In genomic region chrX:160766233-160766616, GRCm38 (mm10) we compare ENCODE assay signal across 8 mouse cellular contexts. TPM values are rescaled to one million over a fixed set of nuclear protein-coding genes. Genes with fewer than 3 reads are reported as not detected.
A peak's percentile ranks its signal among the peaks of the same experiment; 100 is the strongest.
DNase-seq lines count a peak whose midpoint lies in the region; ATAC-seq lines count a peak whose summit lies in the region.

No protein-coding gene starts in this region.

- no peaks in the 10 kb centered on the region for H3K4me1 ChIP-seq in lung, embryonic 15.5 days
- no peaks in the 10 kb centered on the region for H3K4me1 ChIP-seq in hindbrain, embryonic 16.5 days (ENCODE audit: control insufficient read depth, insufficient read depth, low read depth, low read length)
- H3K4me1 ChIP-seq in midbrain, embryonic 12.5 days: no peaks in the 10 kb centered on the region

- no peaks in the 10 kb centered on the region for H3K27me3 ChIP-seq in lung, embryonic 15.5 days
- H3K27me3 ChIP-seq in hindbrain, embryonic 16.5 days (replicated peaks; ENCODE audit: control insufficient read depth, insufficient read depth, low read length): peaks cover 2% of the 10 kb centered on the region; the same call in 1 of the 2 replicates
- peaks cover 48% of the 10 kb centered on the region for H3K27me3 ChIP-seq in midbrain, embryonic 12.5 days

- WGBS in lung, embryonic 15.5 days: 30% methylated on average over 15 of the region's 15 CpGs
- WGBS in hindbrain, embryonic 16.5 days: 27% methylated on average over 15 of the region's 15 CpGs
- WGBS in midbrain, embryonic 12.5 days: 33% methylated on average over 15 of the region's 15 CpGs

- H3K9me3 ChIP-seq in lung, embryonic 15.5 days: no peaks in the 10 kb centered on the region
- no peaks in the 10 kb centered on the region for H3K9me3 ChIP-seq in hindbrain, embryonic 16.5 days (ENCODE audit: control insufficient read depth, low read length)
- H3K9me3 ChIP-seq in midbrain, embryonic 12.5 days: no peaks in the 10 kb centered on the region

- peak; percentile 90 for ATAC-seq in lung, embryonic 15.5 days (ENCODE audit: borderline replicate concordance, extremely low read depth, low FRiP score, low TSS enrichment)
- peak; percentile 93 for ATAC-seq in hindbrain, embryonic 16.5 days
- peak; percentile 85 for ATAC-seq in midbrain, embryonic 12.5 days (ENCODE audit: low FRiP score, low read depth)

- H3K4me3 ChIP-seq in lung, embryonic 15.5 days: peak overlapping the region; percentile 53
- peak overlapping the region; percentile 52 for H3K4me3 ChIP-seq in hindbrain, embryonic 16.5 days (ENCODE audit: low read length)
- peak overlapping the region; percentile 46 for H3K4me3 ChIP-seq in midbrain, embryonic 12.5 days

- peak overlapping the region; percentile 42 for H3K4me2 ChIP-seq in lung, embryonic 15.5 days
- peak overlapping the region; percentile 48 for H3K4me2 ChIP-seq in hindbrain, embryonic 16.5 days (ENCODE audit: low read length)
- peak overlapping the region; percentile 41 for H3K4me2 ChIP-seq in midbrain, embryonic 12.5 days (replicated peaks)

- no peaks in the 10 kb centered on the region for H3K36me3 ChIP-seq in lung, embryonic 15.5 days
- no peaks in the 10 kb centered on the region for H3K36me3 ChIP-seq in hindbrain, embryonic 16.5 days (ENCODE audit: control insufficient read depth, insufficient read depth, low read length)
- no peaks in the 10 kb centered on the region for H3K36me3 ChIP-seq in midbrain, embryonic 12.5 days

- H3K9ac ChIP-seq in lung, embryonic 15.5 days: no peak overlapping the region
- H3K9ac ChIP-seq in hindbrain, embryonic 16.5 days (ENCODE audit: low read depth, low read length): no peak overlapping the region
- no peak overlapping the region for H3K9ac ChIP-seq in midbrain, embryonic 12.5 days (replicated peaks)

- DNase-seq in lung, postnatal 36 days: no peak
- DNase-seq in embryo, embryonic 10.5 days (ENCODE audit: low spot score): peak; percentile 55
- no peak for DNase-seq in cerebellum, adult 8-10 months
- no peak for DNase-seq in frontal cortex, postnatal 25 days (ENCODE audit: low spot score in 2 of 2)
- DNase-seq in cerebellum, adult 9-11 months: no peak

- no peak overlapping the region; the same call in 1 of the 2 replicates for H3K27ac ChIP-seq in lung, embryonic 15.5 days
- no peak overlapping the region for H3K27ac ChIP-seq in hindbrain, embryonic 16.5 days (ENCODE audit: low read depth, low read length)
- no peak overlapping the region for H3K27ac ChIP-seq in midbrain, embryonic 12.5 days (replicated peaks)

RNA-seq across cellular contexts. Expression of gene Rs1, which starts 1.6 kb away (rescaled TPM):
- polyA plus RNA-seq in lung, embryonic 15.5 days (2015; fragmentation: Nextera tagmentation; extraction: Ambion mirVana): 0.02 TPM in 1 of 2 replicates, not detected in the other
- polyA plus RNA-seq in hindbrain, embryonic 16.5 days (2015; fragmentation: Nextera tagmentation; extraction: Ambion mirVana): 0.06 TPM in 1 of 2 replicates, not detected in the other
- polyA plus RNA-seq in midbrain, embryonic 12.5 days (2016; fragmentation: Nextera tagmentation; extraction: Ambion mirVana): not detected in 2 replicates

RNA-seq across cellular contexts. Expression of gene Ppef1, which starts 30.7 kb away (rescaled TPM):
- 0.06 TPM in 1 of 2 replicates, not detected in the other for polyA plus RNA-seq in lung, embryonic 15.5 days (2015; fragmentation: Nextera tagmentation; extraction: Ambion mirVana)
- polyA plus RNA-seq in hindbrain, embryonic 16.5 days (2015; fragmentation: Nextera tagmentation; extraction: Ambion mirVana): 5.2 and 6.5 TPM in 2 replicates
- polyA plus RNA-seq in midbrain, embryonic 12.5 days (2016; fragmentation: Nextera tagmentation; extraction: Ambion mirVana): 0.29 TPM in 1 of 2 replicates, not detected in the other
